Mouse (Mus musculus) B cell, adult 67 days (primary cell): Measurements from ENCODE around the gene Cdsn. TPM values are rescaled to one million over a fixed set of nuclear protein-coding genes. Genes with fewer than 3 reads are reported as not detected.

ENCODE experiments used
- total RNA-seq, 2 experiments: library from RNA; stranded (reverse); gene quantifications; 4 replicates each; pipeline ENCODE4 v1.2.4; 2023

Cdsn gene
- not detected for total RNA-seq

DNA sequence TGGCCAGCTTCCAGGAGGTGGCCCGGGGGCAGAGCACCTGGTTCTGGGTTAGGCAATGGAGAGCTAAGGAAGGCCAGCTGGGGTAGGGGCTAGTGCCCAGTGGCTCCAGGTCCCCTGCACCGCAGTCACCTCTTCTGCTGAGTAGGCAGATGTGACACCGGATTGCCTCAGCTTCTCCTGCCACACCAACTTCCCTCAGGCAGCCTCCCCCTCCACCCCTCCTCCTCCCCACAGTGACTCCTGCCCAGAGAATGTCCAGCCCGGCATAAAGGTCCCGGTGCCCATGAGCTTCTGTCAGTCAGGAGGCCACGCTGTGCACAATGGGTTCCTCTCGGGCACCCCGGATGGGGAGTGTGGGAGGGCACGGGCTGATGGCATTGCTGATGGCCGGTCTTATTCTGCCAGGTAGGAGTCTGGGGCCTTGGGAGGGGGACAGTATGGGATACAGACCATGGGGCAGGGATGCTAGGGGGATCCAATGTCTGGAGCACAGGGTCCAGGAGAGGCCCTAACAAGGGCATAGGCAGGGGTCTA is at the start of gene Cdsn:
Cdsn (plus strand) TSS at position 248 of the 534 bp plus-strand sequence.

DNA sequence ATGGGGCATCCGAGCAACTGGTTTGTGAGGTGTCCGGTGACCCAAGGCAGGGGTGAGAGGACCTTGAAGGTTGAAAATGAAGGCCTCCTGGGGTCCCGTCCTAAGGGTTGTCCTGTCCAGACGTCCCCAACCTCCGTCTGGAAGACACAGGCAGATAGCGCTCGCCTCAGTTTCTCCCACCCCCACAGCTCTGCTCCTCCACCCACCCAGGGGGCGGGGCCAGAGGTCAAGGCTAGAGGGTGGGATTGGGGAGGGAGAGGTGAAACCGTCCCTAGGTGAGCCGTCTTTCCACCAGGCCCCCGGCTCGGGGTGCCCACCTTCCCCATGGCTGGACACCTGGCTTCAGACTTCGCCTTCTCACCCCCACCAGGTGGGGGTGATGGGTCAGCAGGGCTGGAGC is 46.2 kb upstream of the Cdsn start, which contains the start of gene Pou5f1:
Pou5f1 (plus strand) TSS at position 243 of the 400 bp plus-strand sequence.

GRCm38 (mm10) chr17:35516652-35517500 is 35.1 kb upstream of the Cdsn start, which contains the start of the genes Tcf19 and Cchcr1:
Gene Tcf19 (minus strand): TSS chr17:35516824.
Gene Cchcr1 (plus strand): TSS chr17:35517100.

DNA sequence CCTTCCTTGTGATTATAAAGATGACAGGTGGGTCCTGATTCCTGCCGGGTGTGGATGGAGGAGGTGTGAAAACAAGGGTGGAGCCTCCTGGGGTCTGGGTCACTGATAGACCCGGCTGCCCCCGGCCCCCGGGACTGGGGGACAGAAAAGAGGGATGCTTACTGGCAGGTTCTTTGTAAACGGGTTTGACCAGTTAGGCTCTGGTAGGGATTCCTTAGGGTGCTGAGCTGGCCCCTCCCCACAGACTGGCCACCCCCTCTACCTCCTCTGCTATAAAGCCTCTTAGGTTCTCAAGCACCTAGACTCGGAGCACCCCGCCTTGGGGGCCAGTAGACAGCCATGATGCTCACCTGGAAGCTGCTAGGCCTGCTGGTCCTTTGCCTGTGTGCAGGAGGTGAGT is 19.0 kb upstream of the Cdsn start, which contains the start of gene Psors1c2:
Psors1c2 (plus strand) TSS at position 301 of the 400 bp plus-strand sequence.

DNA sequence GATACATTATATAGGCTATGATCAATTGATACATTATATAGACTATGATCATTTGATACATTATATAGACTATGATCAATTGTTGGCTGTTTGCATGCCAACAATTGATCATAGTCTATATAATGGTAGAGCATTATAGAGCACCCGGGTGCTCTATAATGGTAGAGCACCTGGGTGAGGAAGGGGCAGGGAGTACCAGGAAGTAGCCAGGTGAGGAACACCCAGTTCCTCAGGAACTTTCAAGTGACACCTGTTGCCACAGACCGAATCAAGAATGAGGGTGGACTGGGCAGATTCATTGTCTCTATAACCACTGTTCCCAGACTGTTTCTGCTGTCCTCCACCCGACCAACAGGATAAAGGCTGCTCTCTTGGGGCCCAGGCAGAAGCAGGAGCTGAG is 15.2 kb downstream of the Cdsn start, which contains the start of gene 2300002M23Rik:
2300002M23Rik (plus strand) TSS at position 301 of the 400 bp plus-strand sequence.

DNA sequence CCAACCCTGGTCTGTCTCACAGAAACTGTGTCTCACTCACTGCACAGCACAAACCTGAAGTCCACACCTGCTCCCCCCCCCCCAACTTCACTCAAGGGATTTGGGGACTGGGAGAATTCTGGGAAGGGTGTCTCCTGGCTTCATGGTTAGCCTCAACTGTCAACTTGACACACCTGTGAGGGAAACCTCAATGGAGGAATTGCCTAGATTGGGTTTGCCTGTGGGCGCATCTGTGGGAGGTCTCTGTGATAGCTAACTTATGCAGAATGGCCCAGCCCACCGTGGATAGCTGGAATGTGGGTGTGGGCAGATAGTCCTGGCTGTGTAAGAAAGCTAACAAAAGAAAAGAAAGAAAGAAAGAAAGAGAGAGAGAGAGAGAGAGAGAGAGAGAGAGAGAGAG is 49.3 kb downstream of the Cdsn start, which contains the start of gene Sfta2:
Sfta2 (plus strand) TSS at position 301 of the 400 bp plus-strand sequence.

Other genes starting within 250 kb of the Cdsn start
- gene H2-Q1, start 231.7 kb upstream of the Cdsn start, total RNA-seq: 10 to 100 TPM in 1 of 2 experiments, 1 to 10 TPM in 1; 9.7 to 10.1 TPM
- 1 to 10 TPM; 8.2 to 8.9 TPM for gene H2-Q2, start 209.9 kb upstream of the Cdsn start, total RNA-seq
- 100 to 1,000 TPM; 285 to 307 TPM for gene H2-Q4, start 172.5 kb upstream of the Cdsn start, total RNA-seq
- gene H2-Q6, start 127.3 kb upstream of the Cdsn start, total RNA-seq: 100 to 1,000 TPM; 249 to 254 TPM
- gene H2-Q7, start 113.0 kb upstream of the Cdsn start, total RNA-seq: 100 to 1,000 TPM; 133 to 144 TPM
- gene H2-Q10, start 82.0 kb upstream of the Cdsn start, total RNA-seq: 10 to 100 TPM; 53.7 to 58.6 TPM
- gene Pou5f1, start 46.1 kb upstream of the Cdsn start, total RNA-seq: 1 to 10 TPM in 1 of 2 experiments, under 1 TPM in 1; 0.42 to 1.7 TPM
- 1 to 10 TPM; 3.7 to 4.6 TPM for gene Tcf19, start 35.3 kb upstream of the Cdsn start, total RNA-seq
- gene Cchcr1, start 35.0 kb upstream of the Cdsn start, total RNA-seq: 10 to 100 TPM; 12.4 TPM
- under 1 TPM in 1 of 2 experiments, not detected in 1; 0.90 TPM for gene Psors1c2, start 18.9 kb upstream of the Cdsn start, total RNA-seq
- gene 2300002M23Rik, start 15.3 kb downstream of the Cdsn start, total RNA-seq: not detected
- not detected for gene Sfta2, start 49.4 kb downstream of the Cdsn start, total RNA-seq
- gene Gm9573, start 74.5 kb downstream of the Cdsn start, total RNA-seq: not detected
- gene Mucl3, start 91.6 kb downstream of the Cdsn start, total RNA-seq: not detected
- 10 to 100 TPM; 46.4 to 58.1 TPM for gene Vars2, start 115.5 kb downstream of the Cdsn start, total RNA-seq
- 10 to 100 TPM; 16.1 to 23.9 TPM for gene Gtf2h4, start 121.6 kb downstream of the Cdsn start, total RNA-seq
- gene Ddr1, start 152.5 kb downstream of the Cdsn start, total RNA-seq: under 1 TPM in 1 of 2 experiments, not detected in 1; 0.44 TPM